In the genomic region with DNA sequence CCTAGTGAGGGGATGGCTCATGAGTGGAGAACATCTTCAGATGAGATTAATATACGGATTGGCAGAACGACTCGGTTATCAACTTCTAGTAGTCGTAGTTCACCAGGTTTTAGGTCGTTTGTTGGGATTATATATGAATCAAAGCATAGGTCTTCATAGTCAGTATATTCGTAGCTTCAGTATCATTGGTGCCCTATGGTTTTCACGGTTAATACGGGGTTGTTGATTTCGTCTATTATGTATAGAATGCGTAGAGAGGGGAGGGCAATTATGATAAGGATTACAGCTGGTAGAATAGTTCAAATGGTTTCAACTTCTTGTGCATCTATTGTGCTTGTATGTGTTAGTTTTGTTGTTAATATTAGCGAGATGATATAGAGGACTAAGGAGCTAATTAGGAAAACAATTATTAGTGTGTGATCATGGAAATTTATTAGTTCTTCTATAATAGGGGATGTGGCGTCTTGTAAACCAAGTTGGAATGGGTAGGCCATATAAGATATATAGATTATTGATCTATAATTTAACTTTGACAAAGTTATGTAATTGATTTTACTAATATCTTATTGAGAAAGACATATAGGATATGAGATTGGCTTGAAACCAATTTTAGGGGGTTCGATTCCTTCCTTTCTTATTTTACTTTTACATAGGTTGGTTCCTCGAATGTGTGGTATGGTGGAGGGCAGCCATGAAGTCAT, we compare ENCODE assay signal across 12 mouse cellular contexts. TPM values are rescaled to one million over a fixed set of nuclear protein-coding genes. Genes with fewer than 3 reads are reported as not detected.
DNase-seq lines count a peak whose midpoint lies in the region; ATAC-seq lines count a peak whose summit lies in the region.
"Not testable (repeated sequence)": the region's sequence is repeated elsewhere in the genome, so short reads cannot be mapped to it uniquely, and the experiment has no call there.
"Had no signal": no experiment of that assay in that cellular context is flagged by ENCODE, and none has a peak within 500 bp of the region (broad histone marks: within the 10 kb centered on the region; RNA-seq: fewer than 3 reads in every experiment).

No protein-coding gene starts in this region.

- ATAC-seq in cerebellum, adult (ENCODE audit: insufficient number of reproducible peaks, low FRiP score, low TSS enrichment), result peak; percentile 78
- peak; percentile 85 for ATAC-seq in forebrain, embryonic 13.5 days
- peak; percentile 76 for ATAC-seq in heart, embryonic 16.5 days (replicated peaks; ENCODE audit: extremely low read depth, insufficient read depth, low FRiP score)
- peak; percentile 87 for ATAC-seq in intestine, embryonic 15.5 days
- peak; percentile 80 for ATAC-seq in liver, embryonic 11.5 days (replicated peaks; ENCODE audit: low FRiP score)
- peak; percentile 49 for ATAC-seq in megakaryocyte progenitor cell, adult 5-6 weeks (replicated peaks; ENCODE audit: poor library complexity)
- ATAC-seq in neural tube, embryonic 13.5 days (ENCODE audit: low read depth), result peak; percentile 84

- H3K27me3 ChIP-seq in forebrain, embryonic 13.5 days; heart, embryonic 16.5 days (ENCODE audit: control insufficient read depth, insufficient read depth, low read length); intestine, embryonic 15.5 days (replicated peaks); liver, embryonic 11.5 days (replicated peaks; ENCODE audit: control insufficient read depth, insufficient read depth, low read length); neural tube, embryonic 13.5 days: not testable (repeated sequence)

- not testable (repeated sequence) for H3K4me3 ChIP-seq in forebrain, embryonic 13.5 days; heart, embryonic 16.5 days (ENCODE audit: low read length); intestine, embryonic 15.5 days (replicated peaks); liver, embryonic 11.5 days (ENCODE audit: low read depth, low read length); neural tube, embryonic 13.5 days

- WGBS in forebrain, embryonic 13.5 days, result 90% methylated on average over 14 of the region's 14 CpGs
- WGBS in heart, embryonic 16.5 days, result 75% methylated on average over 13 of the region's 14 CpGs
- WGBS in intestine, embryonic 15.5 days, result 80% methylated on average over 14 of the region's 14 CpGs
- WGBS in liver, embryonic 11.5 days, result 83% methylated on average over 14 of the region's 14 CpGs
- WGBS in neural tube, embryonic 13.5 days, result 84% methylated on average over 14 of the region's 14 CpGs

- H3K4me2 ChIP-seq in forebrain, embryonic 13.5 days; heart, embryonic 16.5 days (ENCODE audit: low read depth, low read length); intestine, embryonic 15.5 days (replicated peaks); liver, embryonic 11.5 days; neural tube, embryonic 13.5 days: not testable (repeated sequence)

- not testable (repeated sequence) for H3K27ac ChIP-seq in forebrain, embryonic 13.5 days; heart, embryonic 16.5 days (ENCODE audit: low read length); intestine, embryonic 15.5 days; liver, embryonic 11.5 days (ENCODE audit: low read depth, low read length); neural tube, embryonic 13.5 days (replicated peaks)

- H3K36me3 ChIP-seq in forebrain, embryonic 13.5 days (ENCODE audit: poor library complexity, severe bottlenecking); heart, embryonic 16.5 days (ENCODE audit: control insufficient read depth, insufficient read depth); intestine, embryonic 15.5 days; liver, embryonic 11.5 days (ENCODE audit: control insufficient read depth, insufficient read depth, low read length); neural tube, embryonic 13.5 days: not testable (repeated sequence)

- not testable (repeated sequence) for H3K9me3 ChIP-seq in forebrain, embryonic 13.5 days (replicated peaks); heart, embryonic 16.5 days (replicated peaks; ENCODE audit: control insufficient read depth, low read length); intestine, embryonic 15.5 days; liver, embryonic 11.5 days (ENCODE audit: control insufficient read depth, low read length); neural tube, embryonic 13.5 days

- H3K9ac ChIP-seq in forebrain, embryonic 13.5 days; heart, embryonic 16.5 days (ENCODE audit: low read length); intestine, embryonic 15.5 days; liver, embryonic 11.5 days (ENCODE audit: low read depth, low read length); neural tube, embryonic 13.5 days: not testable (repeated sequence)

- peak; percentile 65 for DNase-seq in 3T3-L1 (ENCODE audit: low read depth, low spot score)
- not testable (repeated sequence) for DNase-seq in liver, embryonic 11.5 days (ENCODE audit: low spot score)

- H3K4me1 ChIP-seq in forebrain, embryonic 13.5 days; heart, embryonic 16.5 days (ENCODE audit: control insufficient read depth, insufficient read depth, low read length); intestine, embryonic 15.5 days (replicated peaks); liver, embryonic 11.5 days (replicated peaks; ENCODE audit: control insufficient read depth, insufficient read depth, low read length); neural tube, embryonic 13.5 days (replicated peaks): not testable (repeated sequence)

RNA-seq across cellular contexts. Expression of a gene that starts 34.4 kb away (rescaled TPM):
- polyA plus RNA-seq in forebrain, embryonic 13.5 days (2015; fragmentation: Nextera tagmentation; extraction: Ambion mirVana), result 86.1 and 90.4 TPM in 2 replicates
- 0.19 and 0.20 TPM in 2 replicates for polyA plus RNA-seq in heart, embryonic 16.5 days (2015; fragmentation: Nextera tagmentation; extraction: Ambion mirVana)
- 0.04 and 0.30 TPM in 2 replicates for polyA plus RNA-seq in intestine, embryonic 15.5 days (2015; fragmentation: Nextera tagmentation; extraction: Ambion mirVana)
- 0.09 TPM in 1 of 2 replicates, not detected in the other for polyA plus RNA-seq in liver, embryonic 11.5 days (2014; fragmentation: Nextera tagmentation; extraction: Ambion mirVana)
- not detected in 2 replicates for total RNA-seq in megakaryocyte progenitor cell, adult 5-6 weeks (2015)
- total RNA-seq in megakaryocyte progenitor cell, adult 5-6 weeks (2017), result not detected in 2 replicates
- 40.2 and 42.7 TPM in 2 replicates for polyA plus RNA-seq in neural tube, embryonic 13.5 days (2015; fragmentation: Nextera tagmentation; extraction: Ambion mirVana)
- total RNA-seq: adrenal gland, postnatal 14 days; gastrocnemius, postnatal 14 days; heart, postnatal 14 days had no signal
- polyA plus RNA-seq: macrophage had no signal

Comparison
In these comparisons a context has a peak if more than half of its experiments do, and no peak if none do; other contexts are left out.
1. RNA of a gene that starts 34.4 kb away (polyA plus RNA-seq): 86.1 to 90.4 TPM in forebrain, embryonic 13.5 days and 40.2 to 42.7 TPM in neural tube, embryonic 13.5 days; 0.19 to 0.20 TPM in heart, embryonic 16.5 days, 0.04 to 0.30 TPM in intestine, embryonic 15.5 days and 0.09 TPM in liver, embryonic 11.5 days; every median in the first group is over 10 times any median in the second.
2. Peak in every context shown above with its lines, with median percentiles within 50 percentile points of each other: ATAC-seq.